Mouse (Mus musculus): ENCODE data around the gene S100a7a. TPM values are rescaled to one million over a fixed set of nuclear protein-coding genes. Genes with fewer than 3 reads are reported as not detected.

Gene S100a7a
- total and polyA plus RNA-seq, 2 experiments from 2014 or later = not detected

GRCm38 (mm10) chr3:90631984-90632383 is 21.8 kb upstream of the S100a7a start:
- no peaks in the 10 kb centered on the region for H3K36me3 ChIP-seq (ENCODE audit: insufficient read depth, low read length)
- H3K27ac ChIP-seq (ENCODE audit: low read depth, low read length) = no peak overlapping the region
- 76% methylated on average over 2 of the region's 2 CpGs for WGBS
- H3K4me3 ChIP-seq (ENCODE audit: low read depth, low read length) = no peak overlapping the region
- ATAC-seq (ENCODE audit: low FRiP score) = no peak
- H3K4me1 ChIP-seq (ENCODE audit: insufficient read depth, low read length) = no peaks in the 10 kb centered on the region
- DNase-seq (ENCODE audit: low spot score) = no peak
- no peak overlapping the region for H3K4me2 ChIP-seq (ENCODE audit: low read depth, low read length, poor library complexity, severe bottlenecking)
- H3K9ac ChIP-seq (replicated peaks; ENCODE audit: low read length, poor library complexity, severe bottlenecking) = no peak overlapping the region
- TF ChIP-seq CTCF (IDR thresholded peaks at IDR 0.05) = no peak
- H3K9me3 ChIP-seq (ENCODE audit: low read length) = no peaks in the 10 kb centered on the region
- no peaks in the 10 kb centered on the region for H3K27me3 ChIP-seq (ENCODE audit: insufficient read depth, low read length)

GRCm38 (mm10) chr3:90638511-90639275 is 15.1 kb upstream of the S100a7a start:
- H3K9me3 ChIP-seq (ENCODE audit: low read length) = no peaks in the 10 kb centered on the region
- WGBS = 53% methylated on average over 1 of the region's 1 CpGs
- no peaks in the 10 kb centered on the region for H3K27me3 ChIP-seq (ENCODE audit: insufficient read depth, low read length)
- H3K9ac ChIP-seq (replicated peaks; ENCODE audit: low read length, poor library complexity, severe bottlenecking) = no peak overlapping the region
- TF ChIP-seq CTCF (IDR thresholded peaks at IDR 0.05) = no peak
- no peaks in the 10 kb centered on the region for H3K36me3 ChIP-seq (ENCODE audit: insufficient read depth, low read length)
- H3K27ac ChIP-seq (ENCODE audit: low read depth, low read length) = no peak overlapping the region
- H3K4me1 ChIP-seq (ENCODE audit: insufficient read depth, low read length) = no peaks in the 10 kb centered on the region
- ATAC-seq (ENCODE audit: low FRiP score) (no peak), DNase-seq (ENCODE audit: low spot score) (no peak)
- H3K4me3 ChIP-seq (ENCODE audit: low read depth, low read length) = no peak overlapping the region
- no peak overlapping the region for H3K4me2 ChIP-seq (ENCODE audit: low read depth, low read length, poor library complexity, severe bottlenecking)

GRCm38 (mm10) chr3:90639511-90640154 is 14.2 kb upstream of the S100a7a start:
- H3K4me1 ChIP-seq (ENCODE audit: insufficient read depth, low read length) = no peaks in the 10 kb centered on the region
- DNase-seq (ENCODE audit: low spot score) = no peak
- H3K27me3 ChIP-seq (ENCODE audit: insufficient read depth, low read length) = no peaks in the 10 kb centered on the region
- H3K36me3 ChIP-seq (ENCODE audit: insufficient read depth, low read length) = no peaks in the 10 kb centered on the region
- H3K9me3 ChIP-seq (ENCODE audit: low read length) = no peaks in the 10 kb centered on the region
- no peak overlapping the region for H3K27ac ChIP-seq (ENCODE audit: low read depth, low read length)
- WGBS = 56% methylated on average over 7 of the region's 7 CpGs
- no peak overlapping the region for H3K4me3 ChIP-seq (ENCODE audit: low read depth, low read length)
- no peak overlapping the region for H3K9ac ChIP-seq (replicated peaks; ENCODE audit: low read length, poor library complexity, severe bottlenecking)
- no peak for ATAC-seq (ENCODE audit: low FRiP score)
- H3K4me2 ChIP-seq (ENCODE audit: low read depth, low read length, poor library complexity, severe bottlenecking) = no peak overlapping the region
- TF ChIP-seq CTCF (IDR thresholded peaks at IDR 0.05) = peak; percentile 57

- DNase-seq (ENCODE audit: low spot score) = no peak
Measured at GRCm38 (mm10) chr3:90640981-90641380, 12.8 kb upstream of the S100a7a start.

GRCm38 (mm10) chr3:90644220-90644619 is 9.6 kb upstream of the S100a7a start:
- Histone ChIP-seq H3K27me3 (ENCODE audit: insufficient read depth, low read length) (no peaks in the 10 kb centered on the region), H3K4me3 (ENCODE audit: low read depth, low read length) (no peak overlapping the region), H3K36me3 (ENCODE audit: insufficient read depth, low read length) (no peaks in the 10 kb centered on the region), H3K9ac (replicated peaks; ENCODE audit: low read length, poor library complexity, severe bottlenecking) (no peak overlapping the region), H3K9me3 (ENCODE audit: low read length) (no peaks in the 10 kb centered on the region), H3K4me1 (ENCODE audit: insufficient read depth, low read length) (no peaks in the 10 kb centered on the region), H3K27ac (ENCODE audit: low read depth, low read length) (no peak overlapping the region), H3K4me2 (ENCODE audit: low read depth, low read length, poor library complexity, severe bottlenecking) (no peak overlapping the region)
- DNase-seq (ENCODE audit: low spot score) (no peak), ATAC-seq (ENCODE audit: low FRiP score) (no peak)
- TF ChIP-seq CTCF (IDR thresholded peaks at IDR 0.05) = peak; percentile 55
- 49% methylated on average over 3 of the region's 3 CpGs for WGBS

More at GRCm38 (mm10) chr3:90640981-90641380, 12.8 kb upstream of the S100a7a start:
- H3K4me1 ChIP-seq (ENCODE audit: insufficient read depth, low read length) = no peaks in the 10 kb centered on the region
- no peak overlapping the region for H3K4me2 ChIP-seq (ENCODE audit: low read depth, low read length, poor library complexity, severe bottlenecking)
- no peaks in the 10 kb centered on the region for H3K36me3 ChIP-seq (ENCODE audit: insufficient read depth, low read length)
- no peaks in the 10 kb centered on the region for H3K27me3 ChIP-seq (ENCODE audit: insufficient read depth, low read length)
- no peak overlapping the region for H3K27ac ChIP-seq (ENCODE audit: low read depth, low read length)
- H3K9me3 ChIP-seq (ENCODE audit: low read length) = no peaks in the 10 kb centered on the region
- H3K4me3 ChIP-seq (ENCODE audit: low read depth, low read length) = no peak overlapping the region
- ATAC-seq (ENCODE audit: low FRiP score) = no peak
- 87% methylated on average over 7 of the region's 7 CpGs for WGBS
- no peak for TF ChIP-seq CTCF (IDR thresholded peaks at IDR 0.05)
- H3K9ac ChIP-seq (replicated peaks; ENCODE audit: low read length, poor library complexity, severe bottlenecking) = no peak overlapping the region

GRCm38 (mm10) chr3:90647291-90647690 is 6.5 kb upstream of the S100a7a start:
- no peak for TF ChIP-seq CTCF (IDR thresholded peaks at IDR 0.05)
- Histone ChIP-seq H3K9ac (replicated peaks; ENCODE audit: low read length, poor library complexity, severe bottlenecking) (no peak overlapping the region), H3K27me3 (ENCODE audit: insufficient read depth, low read length) (no peaks in the 10 kb centered on the region), H3K4me1 (ENCODE audit: insufficient read depth, low read length) (no peaks in the 10 kb centered on the region), H3K9me3 (ENCODE audit: low read length) (no peaks in the 10 kb centered on the region), H3K4me2 (ENCODE audit: low read depth, low read length, poor library complexity, severe bottlenecking) (no peak overlapping the region), H3K27ac (ENCODE audit: low read depth, low read length) (no peak overlapping the region), H3K36me3 (ENCODE audit: insufficient read depth, low read length) (no peaks in the 10 kb centered on the region), H3K4me3 (ENCODE audit: low read depth, low read length) (no peak overlapping the region)
- no peak for DNase-seq (ENCODE audit: low spot score)
- ATAC-seq (ENCODE audit: low FRiP score) = no peak
- WGBS = 91% methylated on average over 1 of the region's 1 CpGs
